Mouse (Mus musculus) midbrain, embryonic 11.5 days (tissue): Measurements from ENCODE around the gene Elac2. TPM values are rescaled to one million over a fixed set of nuclear protein-coding genes. Genes with fewer than 3 reads are reported as not detected.

Source experiments
- ATAC-seq: fragments of 200-750 bp; cut with Nextera tagmentation; 2 replicates; pipeline ENCODE4 v1.8.0; 2017; ENCODE audit warnings: moderate TSS enrichment, moderate library complexity; ENCODE audit not compliant: low FRiP score
- DNase-seq: peaks from one replicate; pipeline ENCODE4 v3.0.0; 2015; ENCODE audit warnings: low spot score; ENCODE audit errors: missing footprints
- H3K27ac ChIP-seq: fragments of 300-500 bp; sonication (generic); 2 replicates; pipeline ENCODE4 v1.5.1; 2014; ENCODE audit warnings: low read depth, low read length
- H3K27me3 ChIP-seq: fragments of 300-500 bp; sonication (generic); 2 replicates; pipeline ENCODE4 v1.6.1; 2014; ENCODE audit warnings: mild to moderate bottlenecking, low read length, moderate library complexity, mixed read lengths; ENCODE audit not compliant: control insufficient read depth, insufficient read depth
- H3K36me3 ChIP-seq: fragments of 300-500 bp; sonication (generic); 2 replicates; pipeline ENCODE4 v1.6.1; 2014; ENCODE audit warnings: mild to moderate bottlenecking, low read length, moderate library complexity, mixed read lengths; ENCODE audit not compliant: control insufficient read depth, insufficient read depth
- H3K4me1 ChIP-seq: fragments of 300-500 bp; sonication (generic); 2 replicates; pipeline ENCODE4 v1.6.1; 2014; ENCODE audit warnings: low read length; ENCODE audit not compliant: control insufficient read depth, insufficient read depth
- H3K4me2 ChIP-seq: fragments of 300-500 bp; sonication (generic); 2 replicates; pipeline ENCODE4 v1.6.1; 2014; ENCODE audit warnings: mild to moderate bottlenecking, moderate library complexity
- H3K4me3 ChIP-seq: fragments of 300-500 bp; sonication (generic); 2 replicates; pipeline ENCODE4 v1.5.1; 2014; ENCODE audit warnings: low read depth, low read length
- H3K9ac ChIP-seq: fragments of 300-500 bp; sonication (generic); 2 replicates; pipeline ENCODE4 v1.6.1; 2014; ENCODE audit warnings: low read length
- H3K9me3 ChIP-seq: fragments of 300-500 bp; sonication (generic); 2 replicates; pipeline ENCODE4 v1.6.1; 2016; ENCODE audit warnings: low read length; ENCODE audit not compliant: control insufficient read depth
- WGBS: fragments of 180-500 bp; shearing (Covaris S2); extraction: QIAGEN DNeasy Blood & Tissue Kit; methylation state at CpG from one replicate; pipeline ENCODE4 v1.1.7; 2014; 5-methylcytosine and 5-hydroxymethylcytosine counted together
- polyA plus RNA-seq: library from polyadenylated mRNA; unstranded; fragments of >200 nt; fragmentation: Nextera tagmentation; extraction: Ambion mirVana; gene quantifications from 2 replicates; pipeline ENCODE4 v1.2.1, GENCODE M21; 2014

The Elac2 gene
- polyA plus RNA-seq, 1 experiment from 2014 or later, result 32.3 TPM

- H3K36me3 ChIP-seq, result peaks cover 13% of the 10 kb centered on the region; the same call in 1 of the 2 replicates
- no peak for ATAC-seq
- H3K4me2 ChIP-seq, result no peak overlapping the region
- DNase-seq, result no peak
- 93% methylated on average over 5 of the region's 5 CpGs for WGBS
- no peaks in the 10 kb centered on the region for H3K4me1 ChIP-seq
- no peaks in the 10 kb centered on the region for H3K9me3 ChIP-seq
- no peak overlapping the region for H3K4me3 ChIP-seq
- H3K27me3 ChIP-seq, result no peaks in the 10 kb centered on the region
- no peak overlapping the region for H3K9ac ChIP-seq
- no peak overlapping the region for H3K27ac ChIP-seq
Measured at GRCm38 (mm10) chr11:65003611-65004010, 24.8 kb downstream of the Elac2 start.

DNA sequence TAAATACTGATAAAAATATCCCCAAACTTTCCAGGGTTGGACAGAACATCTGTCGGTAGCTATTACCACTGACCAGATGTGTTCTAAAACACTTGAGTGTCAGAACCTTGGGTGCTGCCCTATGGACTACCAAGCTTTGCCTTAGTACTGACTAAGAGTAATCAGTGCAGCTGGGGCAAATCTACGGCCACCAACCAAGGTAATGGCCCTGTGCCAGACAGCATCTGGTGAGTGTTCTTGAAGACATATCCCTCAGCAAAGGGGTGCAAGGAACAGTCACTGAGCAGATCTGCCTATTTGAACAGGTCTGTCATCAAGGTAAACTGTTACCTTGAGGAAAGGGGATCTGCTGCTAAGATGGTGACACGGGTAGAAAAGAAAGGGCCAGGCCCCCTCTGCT is 26.0 kb downstream of the Elac2 start:
- ATAC-seq (no peak), DNase-seq (no peak)
- Histone ChIP-seq H3K4me1 (no peaks in the 10 kb centered on the region), H3K4me3 (no peak overlapping the region), H3K9me3 (no peaks in the 10 kb centered on the region), H3K4me2 (no peak overlapping the region), H3K27ac (no peak overlapping the region), H3K27me3 (no peaks in the 10 kb centered on the region), H3K36me3 (peaks cover 9% of the 10 kb centered on the region; the same call in 1 of the 2 replicates), H3K9ac (no peak overlapping the region)
- WGBS, result 88% methylated on average over 3 of the region's 3 CpGs

DNA sequence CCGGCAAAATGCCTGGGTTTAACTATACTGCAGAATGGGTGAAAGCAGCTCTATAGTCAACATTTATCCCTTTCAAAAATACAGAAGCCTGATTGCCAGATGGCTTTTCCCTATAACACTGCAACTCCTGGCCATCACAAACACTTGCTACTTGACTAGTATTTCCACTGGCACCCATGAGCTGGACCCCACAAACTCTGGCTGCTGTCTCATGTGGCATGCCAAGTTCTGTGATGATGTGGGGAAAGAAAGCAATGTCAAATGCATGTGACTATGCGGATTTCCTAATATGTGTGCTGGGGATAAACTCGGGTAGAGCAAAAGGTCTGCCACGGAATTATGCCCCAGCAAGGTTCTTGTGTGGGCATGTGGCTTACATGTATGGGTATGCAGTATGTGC is 27.2 kb downstream of the Elac2 start:
- Histone ChIP-seq H3K9me3 (no peaks in the 10 kb centered on the region), H3K27me3 (no peaks in the 10 kb centered on the region), H3K4me1 (no peaks in the 10 kb centered on the region), H3K36me3 (peaks cover 7% of the 10 kb centered on the region; the same call in 1 of the 2 replicates), H3K9ac (no peak overlapping the region), H3K4me3 (no peak overlapping the region), H3K27ac (no peak overlapping the region), H3K4me2 (no peak overlapping the region)
- WGBS, result 89% methylated on average over 4 of the region's 4 CpGs
- ATAC-seq, result no peak
- no peak for DNase-seq

DNA sequence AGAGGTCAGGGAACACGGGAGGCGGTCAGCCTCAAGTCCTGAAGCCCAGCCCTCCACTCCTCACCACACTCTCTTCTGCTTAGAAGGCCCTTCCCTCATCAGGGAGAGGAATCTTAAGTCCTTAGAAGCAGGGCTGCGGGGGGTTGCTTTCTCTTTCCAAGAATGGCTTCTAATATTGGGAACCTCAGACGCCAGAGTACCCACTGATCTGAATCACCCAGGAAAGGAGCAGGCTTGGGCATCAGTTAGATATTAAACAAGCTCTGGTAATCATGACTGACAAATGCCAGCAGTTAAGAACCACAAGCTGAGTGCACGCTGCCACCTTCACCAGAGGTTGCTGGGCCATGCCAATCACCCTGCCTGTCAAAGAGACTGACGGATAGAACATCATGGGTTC is 35.1 kb downstream of the Elac2 start:
- DNase-seq (no peak), ATAC-seq (no peak)
- Histone ChIP-seq H3K9ac (no peak overlapping the region), H3K9me3 (no peaks in the 10 kb centered on the region), H3K4me3 (no peak overlapping the region), H3K27me3 (no peaks in the 10 kb centered on the region), H3K36me3 (no peaks in the 10 kb centered on the region), H3K4me2 (no peak overlapping the region), H3K27ac (no peak overlapping the region), H3K4me1 (no peaks in the 10 kb centered on the region)
- 68% methylated on average over 6 of the region's 6 CpGs for WGBS

DNA sequence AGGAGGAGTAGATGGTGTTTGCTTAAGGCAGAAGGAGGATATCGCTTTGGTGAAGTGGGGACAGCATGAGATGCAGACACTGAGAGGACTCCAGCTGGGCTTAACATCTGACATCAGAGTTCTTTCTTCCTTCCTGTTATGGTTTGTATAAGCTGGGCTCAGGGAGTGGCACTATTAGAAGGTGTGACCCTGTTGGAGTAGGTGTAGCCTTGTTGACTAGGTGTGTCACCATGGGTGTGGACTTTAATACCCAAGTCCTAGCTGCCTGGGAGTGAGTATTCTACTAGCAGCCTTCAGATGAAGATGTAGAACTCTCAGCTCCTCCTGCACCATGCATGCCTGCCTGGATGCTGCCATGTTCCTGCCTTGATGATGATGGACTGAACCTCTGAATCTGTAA is 37.9 kb downstream of the Elac2 start:
- Histone ChIP-seq H3K9ac (no peak overlapping the region), H3K4me3 (no peak overlapping the region), H3K27me3 (no peaks in the 10 kb centered on the region), H3K27ac (no peak overlapping the region), H3K36me3 (no peaks in the 10 kb centered on the region), H3K4me1 (no peaks in the 10 kb centered on the region), H3K9me3 (no peaks in the 10 kb centered on the region), H3K4me2 (no peak overlapping the region)
- no peak for DNase-seq
- 100% methylated on average over 1 of the region's 1 CpGs for WGBS
- no peak for ATAC-seq

GRCm38 (mm10) chr11:65020744-65021143 is 41.9 kb downstream of the Elac2 start:
- no peak for ATAC-seq
- Histone ChIP-seq H3K4me1 (no peaks in the 10 kb centered on the region), H3K9me3 (no peaks in the 10 kb centered on the region), H3K27me3 (no peaks in the 10 kb centered on the region), H3K36me3 (no peaks in the 10 kb centered on the region), H3K9ac (no peak overlapping the region), H3K27ac (no peak overlapping the region), H3K4me2 (no peak overlapping the region), H3K4me3 (no peak overlapping the region)
- no peak for DNase-seq
- 87% methylated on average over 4 of the region's 4 CpGs for WGBS

- no peak overlapping the region for H3K9ac ChIP-seq
Measured at GRCm38 (mm10) chr11:65022771-65023170, 43.9 kb downstream of the Elac2 start.

DNA sequence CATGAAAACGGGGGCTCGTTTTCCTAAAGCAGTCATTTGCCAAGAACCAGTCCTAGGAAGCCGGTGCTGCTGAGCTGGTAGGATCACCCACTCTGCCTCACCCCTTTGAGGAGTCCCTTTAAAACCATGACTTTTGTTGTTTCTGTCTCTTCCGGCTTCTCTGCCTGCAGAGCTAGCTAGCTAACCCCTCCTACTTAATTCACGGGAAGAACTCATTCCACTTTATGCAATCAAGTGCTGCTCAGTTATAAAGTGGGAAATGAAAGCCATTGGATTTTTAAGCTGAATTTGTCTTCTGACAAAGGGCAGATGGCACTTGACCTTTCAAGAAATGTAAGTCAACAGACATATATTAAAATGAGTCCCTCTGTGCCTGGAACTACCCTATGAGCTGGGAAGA is 49.2 kb downstream of the Elac2 start:
- H3K27me3 ChIP-seq, result no peaks in the 10 kb centered on the region
- H3K4me1 ChIP-seq, result no peaks in the 10 kb centered on the region
- no peaks in the 10 kb centered on the region for H3K36me3 ChIP-seq
- 83% methylated on average over 5 of the region's 5 CpGs for WGBS
- no peak overlapping the region for H3K4me3 ChIP-seq
- no peak overlapping the region for H3K27ac ChIP-seq
- no peak overlapping the region for H3K4me2 ChIP-seq
- H3K9ac ChIP-seq, result no peak overlapping the region
- no peaks in the 10 kb centered on the region for H3K9me3 ChIP-seq
- DNase-seq, result peak; percentile 23
- ATAC-seq, result no peak

More at GRCm38 (mm10) chr11:65022771-65023170, 43.9 kb downstream of the Elac2 start:
- H3K36me3 ChIP-seq, result no peaks in the 10 kb centered on the region
- H3K4me1 ChIP-seq, result no peaks in the 10 kb centered on the region
- no peak for ATAC-seq
- no peak overlapping the region for H3K4me2 ChIP-seq
- no peaks in the 10 kb centered on the region for H3K9me3 ChIP-seq
- H3K27ac ChIP-seq, result no peak overlapping the region
- no peak overlapping the region for H3K4me3 ChIP-seq
- H3K27me3 ChIP-seq, result no peaks in the 10 kb centered on the region
- 89% methylated on average over 11 of the region's 11 CpGs for WGBS
- DNase-seq, result no peak

DNA sequence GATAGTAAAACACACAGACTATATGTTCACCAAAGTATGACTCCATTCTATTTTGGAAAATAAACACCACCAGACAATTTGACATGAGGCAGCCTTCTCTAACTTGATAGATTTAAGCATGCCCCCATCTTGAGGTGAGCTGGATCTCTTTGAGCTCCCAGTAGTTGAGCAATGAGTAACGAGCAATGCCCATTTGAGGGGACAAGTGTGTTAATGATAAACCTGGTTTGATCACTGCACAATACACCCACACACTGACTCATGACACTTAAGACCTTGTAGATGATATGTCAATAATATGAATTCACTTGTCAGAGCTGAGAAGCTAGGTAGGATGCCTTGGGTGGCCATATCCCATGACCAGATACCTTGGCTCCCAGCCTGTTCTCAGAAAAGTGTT is 51.4 kb downstream of the Elac2 start:
- no peak overlapping the region for H3K9ac ChIP-seq
- H3K4me2 ChIP-seq, result no peak overlapping the region
- no peaks in the 10 kb centered on the region for H3K9me3 ChIP-seq
- H3K4me1 ChIP-seq, result no peaks in the 10 kb centered on the region
- no peaks in the 10 kb centered on the region for H3K27me3 ChIP-seq
- no peak overlapping the region for H3K27ac ChIP-seq
- DNase-seq (no peak), ATAC-seq (no peak)
- no peak overlapping the region for H3K4me3 ChIP-seq
- WGBS, result 94% methylated on average over 1 of the region's 1 CpGs
- H3K36me3 ChIP-seq, result no peaks in the 10 kb centered on the region

- H3K36me3 ChIP-seq, result no peaks in the 10 kb centered on the region
- no peak overlapping the region for H3K4me2 ChIP-seq
- no peaks in the 10 kb centered on the region for H3K9me3 ChIP-seq
- no peaks in the 10 kb centered on the region for H3K27me3 ChIP-seq
- H3K4me3 ChIP-seq, result no peak overlapping the region
- ATAC-seq (no peak), DNase-seq (no peak)
- 93% methylated on average over 7 of the region's 7 CpGs for WGBS
- H3K27ac ChIP-seq, result no peak overlapping the region
- H3K4me1 ChIP-seq, result no peaks in the 10 kb centered on the region
- no peak overlapping the region for H3K9ac ChIP-seq
Measured at GRCm38 (mm10) chr11:65032221-65032620, 53.4 kb downstream of the Elac2 start.
